Comparison of ENCODE assay signal across 16 mouse cellular contexts in the genomic region with DNA sequence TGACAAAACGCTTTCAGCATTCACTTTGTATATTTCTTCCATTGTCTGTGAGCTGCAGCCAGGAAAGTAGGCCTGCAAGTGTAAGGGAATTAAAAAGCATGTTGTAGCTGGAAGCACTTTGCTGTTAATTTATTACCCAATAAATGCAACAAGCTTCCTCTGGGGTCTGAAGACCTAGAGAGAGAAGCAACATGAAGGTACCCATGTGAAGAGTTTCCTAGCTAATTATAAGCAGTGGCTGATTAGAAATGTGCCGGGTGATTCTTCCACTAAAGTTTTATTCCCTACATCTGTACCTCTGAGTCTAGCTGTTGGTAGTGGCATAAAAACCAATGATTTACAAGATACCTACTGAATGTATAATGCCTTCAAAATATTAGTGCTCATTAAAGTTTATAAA.
"Had no signal": no experiment of that assay in that cellular context is flagged by ENCODE, and none has a peak within 500 bp of the region (broad histone marks: within the 10 kb centered on the region; RNA-seq: fewer than 3 reads in every experiment).

No protein-coding gene starts in this region.

- H3K36me3 ChIP-seq: midbrain, embryonic 10.5 days; midbrain, embryonic 12.5 days; neural tube, embryonic 12.5 days; stomach, embryonic 15.5 days had no signal

- H3K4me1 ChIP-seq: midbrain, embryonic 10.5 days; midbrain, embryonic 12.5 days; neural tube, embryonic 12.5 days; stomach, embryonic 15.5 days had no signal

- H3K9ac ChIP-seq: liver, embryonic 14.5 days; lung, embryonic 14.5 days; midbrain, embryonic 12.5 days; neural tube, embryonic 12.5 days; stomach, embryonic 15.5 days had no signal

- DNase-seq: lung, adult 18-20 months; lung, embryonic 14.5 days; lung, postnatal 10 days; lung, postnatal 4 days; midbrain, embryonic 14.5 days; right cerebral cortex, postnatal 14 days; thymus, adult 2 months; thymus, postnatal 14 days; thymus, postnatal 36 days had no signal

- H3K9me3 ChIP-seq: midbrain, embryonic 10.5 days; midbrain, embryonic 12.5 days; neural tube, embryonic 12.5 days; stomach, embryonic 15.5 days had no signal

- H3K27ac ChIP-seq: liver, embryonic 14.5 days; midbrain, embryonic 10.5 days; midbrain, embryonic 12.5 days; neural tube, embryonic 12.5 days; stomach, embryonic 15.5 days; stomach, postnatal 0 days had no signal

- H3K4me2 ChIP-seq: lung, embryonic 14.5 days; midbrain, embryonic 12.5 days; neural tube, embryonic 12.5 days; stomach, embryonic 15.5 days had no signal

- H3K27me3 ChIP-seq: midbrain, embryonic 12.5 days; neural tube, embryonic 12.5 days; stomach, embryonic 15.5 days had no signal

- H3K4me3 ChIP-seq: midbrain, embryonic 10.5 days; midbrain, embryonic 12.5 days; myocyte; neural tube, embryonic 12.5 days; stomach, embryonic 15.5 days had no signal
